Mouse (Mus musculus) MEL (cell line): ENCODE data around the gene Pip5k1c. TPM values are rescaled to one million over a fixed set of nuclear protein-coding genes. Genes with fewer than 3 reads are reported as not detected.

ENCODE experiments used
- DNase-seq: peaks from one replicate; pipeline ENCODE4 v3.0.0; 2011; ENCODE audit warnings: low read depth, low spot score
- H3K27ac ChIP-seq: 2 replicates; pipeline ENCODE4 v1.5.1; 2012; ENCODE audit warnings: low read depth, mild to moderate bottlenecking, control low read depth, low read length, moderate library complexity; ENCODE audit not compliant: control insufficient read depth
- H3K27me3 ChIP-seq, 2 experiments: fragments of 150-350 bp in 1 of 2; sonication (generic) in 1 of 2; 2 replicates each; pipeline ENCODE4 v1.6.1; 2012; ENCODE audit warnings: low read length in 2 of 2, mild to moderate bottlenecking in 2 of 2, improper control_type of control experiment in 1 of 2, moderate library complexity in 1 of 2; ENCODE audit not compliant: insufficient read depth in 2 of 2, control insufficient read depth in 1 of 2
- H3K36me3 ChIP-seq, 2 experiments: 2 replicates each; pipeline ENCODE4 v1.6.1; 2012 to 2014; ENCODE audit warnings: low read length in 2 of 2, improper control_type of control experiment in 1 of 2, inconsistent platforms in 1 of 2, mild to moderate bottlenecking in 1 of 2; ENCODE audit not compliant: insufficient read depth in 2 of 2, control insufficient read depth in 1 of 2
- H3K4me1 ChIP-seq, 2 experiments: fragments of 150-350 bp in 1 of 2; sonication (generic) in 1 of 2; 2 replicates each; pipeline ENCODE4 v1.6.1; 2012; ENCODE audit warnings: low read length in 2 of 2, improper control_type of control experiment in 1 of 2, mild to moderate bottlenecking in 1 of 2; ENCODE audit not compliant: insufficient read depth in 2 of 2, control insufficient read depth in 1 of 2
- H3K4me3 ChIP-seq, 2 experiments: fragments of 150-350 bp in 1 of 2; sonication (generic) in 1 of 2; 2 replicates each; pipeline ENCODE4 v1.5.1; 2012; ENCODE audit warnings: low read depth in 2 of 2, low read length in 2 of 2, mild to moderate bottlenecking in 2 of 2, moderate library complexity in 2 of 2, control low read depth in 1 of 2, improper control_type of control experiment in 1 of 2; ENCODE audit not compliant: control insufficient read depth in 1 of 2, insufficient read depth in 1 of 2
- H3K79me2 ChIP-seq: 2 replicates; pipeline ENCODE4 v1.6.1; 2012; ENCODE audit warnings: mild to moderate bottlenecking, low read length, moderate library complexity; ENCODE audit not compliant: control insufficient read depth, poor library complexity, insufficient read depth
- H3K9ac ChIP-seq: 2 replicates; pipeline ENCODE4 v1.6.1; 2012; ENCODE audit warnings: low read depth, mild to moderate bottlenecking, control low read depth, low read length, moderate library complexity; ENCODE audit not compliant: control insufficient read depth, poor library complexity, severe bottlenecking
- H3K9me3 ChIP-seq: fragments of 150-350 bp; sonication (generic); replicated peaks from 2 replicates; pipeline ENCODE4 v1.6.1; 2012; ENCODE audit warnings: mild to moderate bottlenecking, low read length, improper control_type of control experiment, moderate library complexity; ENCODE audit not compliant: insufficient read depth
- CHD1 ChIP-seq: IDR thresholded peaks from 2 replicates; pipeline ENCODE4 v1.6.1; 2012; ENCODE audit warnings: low read depth, mild to moderate bottlenecking, inconsistent platforms, low read length, improper control_type of control experiment
- ETS1 ChIP-seq: IDR thresholded peaks from 2 replicates; pipeline ENCODE4 v1.6.1; 2012; ENCODE audit warnings: low read depth, mild to moderate bottlenecking, inconsistent platforms, low read length, improper control_type of control experiment, moderate library complexity
- MAFK ChIP-seq: IDR thresholded peaks from 2 replicates; pipeline ENCODE4 v1.6.1; 2011; ENCODE audit warnings: low read depth, mild to moderate bottlenecking, low read length, improper control_type of control experiment, borderline replicate concordance
- MAX ChIP-seq: IDR thresholded peaks from 2 replicates; pipeline ENCODE4 v1.6.1; 2011; ENCODE audit warnings: low read length, improper control_type of control experiment
- MAZ ChIP-seq: IDR thresholded peaks from 2 replicates; pipeline ENCODE4 v1.6.1; 2012; ENCODE audit warnings: low read depth, mild to moderate bottlenecking, inconsistent platforms, low read length, improper control_type of control experiment
- MXI1 ChIP-seq: IDR thresholded peaks from 2 replicates; pipeline ENCODE4 v1.6.1; 2011; ENCODE audit warnings: mild to moderate bottlenecking, low read depth, low read length, improper control_type of control experiment
- MYB ChIP-seq: IDR thresholded peaks from 2 replicates; pipeline ENCODE4 v1.6.1; 2011; ENCODE audit warnings: mild to moderate bottlenecking, low read depth, low read length, improper control_type of control experiment
- NRF1 ChIP-seq: IDR thresholded peaks from 2 replicates; pipeline ENCODE4 v1.6.1; 2014; ENCODE audit warnings: low read depth, mild to moderate bottlenecking, inconsistent platforms, low read length, improper control_type of control experiment, moderate library complexity; ENCODE audit not compliant: poor library complexity, insufficient read depth, severe bottlenecking
- POLR2AphosphoS2 ChIP-seq: IDR thresholded peaks from 2 replicates; pipeline ENCODE4 v1.6.1; 2011; ENCODE audit warnings: low read length, improper control_type of control experiment
- POLR2AphosphoS5 ChIP-seq: IDR thresholded peaks from 2 replicates; pipeline ENCODE4 v1.6.1; 2012; ENCODE audit warnings: low read depth, borderline replicate concordance, mild to moderate bottlenecking, inconsistent platforms, low read length, moderate library complexity, mixed read lengths
- RAD21 ChIP-seq: IDR thresholded peaks from 2 replicates; pipeline ENCODE4 v1.6.1; 2011; ENCODE audit warnings: mild to moderate bottlenecking, low read depth, low read length, improper control_type of control experiment
- SMC3 ChIP-seq: IDR thresholded peaks from 2 replicates; pipeline ENCODE4 v1.6.1; 2011; ENCODE audit warnings: low read depth, low read length, improper control_type of control experiment
- TAL1 ChIP-seq: IDR thresholded peaks from 2 replicates; pipeline ENCODE4 v1.6.1; 2012; ENCODE audit warnings: mild to moderate bottlenecking, inconsistent platforms, low read length, moderate library complexity, mixed read lengths
- TCF12 ChIP-seq: IDR thresholded peaks from 2 replicates; pipeline ENCODE4 v1.6.1; 2014; ENCODE audit warnings: low read depth, mild to moderate bottlenecking, inconsistent platforms, low read length, improper control_type of control experiment, moderate library complexity
- UBTF ChIP-seq: IDR thresholded peaks from 2 replicates; pipeline ENCODE4 v1.6.1; 2012; ENCODE audit warnings: low read depth, mild to moderate bottlenecking, inconsistent platforms, low read length, improper control_type of control experiment, moderate library complexity, borderline replicate concordance; ENCODE audit not compliant: insufficient read depth
- USF2 ChIP-seq, 2 experiments: IDR thresholded peaks; 2 replicates each; pipeline ENCODE4 v1.6.1; 2011 to 2012; ENCODE audit warnings: improper control_type of control experiment in 2 of 2, low read length in 2 of 2, borderline replicate concordance in 1 of 2, inconsistent platforms in 1 of 2, low read depth in 1 of 2, mild to moderate bottlenecking in 1 of 2; ENCODE audit not compliant: insufficient read depth in 1 of 2
- ZC3H11A ChIP-seq: IDR thresholded peaks from 2 replicates; pipeline ENCODE4 v1.6.1; 2012; ENCODE audit warnings: low read depth, mild to moderate bottlenecking, inconsistent platforms, low read length, improper control_type of control experiment
- ZKSCAN1 ChIP-seq: IDR thresholded peaks from 2 replicates; pipeline ENCODE4 v1.6.1; 2012; ENCODE audit warnings: low read depth, mild to moderate bottlenecking, inconsistent platforms, low read length, improper control_type of control experiment, moderate library complexity
- ZMIZ1 ChIP-seq: IDR thresholded peaks from 2 replicates; pipeline ENCODE4 v1.6.1; 2012; ENCODE audit warnings: low read depth, mild to moderate bottlenecking, inconsistent platforms, low read length, improper control_type of control experiment, moderate library complexity
- polyA plus RNA-seq, 2 experiments: library from polyadenylated mRNA; stranded (reverse) in 1 of 2; unstranded in 1 of 2; fragments of >175 nt in 1 of 2; fragments of >200 nt in 1 of 2; gene quantifications; 2 replicates each; pipeline versions ENCODE4 v1.2.1 to v1.2.4; 2012; ENCODE audit warnings: low replicate concordance in 2 of 2, low read depth in 1 of 2; ENCODE audit not compliant: insufficient read length in 2 of 2, insufficient read depth in 1 of 2, missing spikeins in 1 of 2
- total RNA-seq: library from RNA; depleted of rRNA; stranded (reverse); fragments of 300-350 nt; gene quantifications from 2 replicates; pipeline ENCODE4 v1.2.3, GENCODE M21; 2012

Gene Pip5k1c
- total and polyA plus RNA-seq, 3 experiments = 14.4 to 40.5 TPM; not detected in 1

DNA sequence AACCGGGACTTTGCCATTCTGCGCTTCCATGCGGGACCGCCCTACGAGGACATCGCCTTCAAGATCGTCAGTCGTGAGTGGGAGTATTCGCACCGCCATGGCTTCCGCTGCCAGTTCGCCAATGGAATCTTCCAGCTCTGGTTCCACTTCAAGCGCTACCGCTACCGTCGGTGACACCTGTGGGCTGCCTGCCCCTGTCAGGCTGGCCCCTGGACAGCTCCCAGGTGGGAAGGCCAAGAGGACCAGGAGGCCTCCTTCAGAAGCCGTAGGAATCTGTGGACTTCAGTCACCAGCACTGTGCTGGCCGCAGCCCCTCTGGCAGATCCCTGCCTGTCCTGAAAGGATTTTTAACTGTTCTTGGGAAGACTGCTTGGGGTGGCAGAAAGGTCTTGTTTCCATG lies 33.0 kb downstream of the Pip5k1c start:
- DNase-seq = no peak
- Histone ChIP-seq H3K27ac (no peak overlapping the region), H3K9me3 (no peaks in the 10 kb centered on the region), H3K4me1 (peaks cover 0 to 4% of the 10 kb centered on the region in 2 experiments; a peak in 2 of 4 replicates), H3K79me2 (peaks cover 20% of the 10 kb centered on the region), H3K9ac (no peak overlapping the region), H3K27me3 (no peaks in the 10 kb centered on the region), H3K36me3 (peaks cover 2 to 4% of the 10 kb centered on the region in 2 experiments; a peak in 2 of 4 replicates), H3K4me3 (no peak overlapping the region)
- TF ChIP-seq POLR2AphosphoS2 (no peak), MAX (no peak), NRF1 (no peak), CHD1 (no peak)

GRCm38 (mm10) chr10:81326858-81327257 lies 34.1 kb downstream of the Pip5k1c start:
- H3K9ac ChIP-seq = no peak overlapping the region
- no peak overlapping the region for H3K4me3 ChIP-seq
- peaks cover 0 to 1% of the 10 kb centered on the region in 2 experiments; a peak in 2 of 4 replicates for H3K4me1 ChIP-seq
- no peaks in the 10 kb centered on the region for H3K9me3 ChIP-seq
- H3K79me2 ChIP-seq = peaks cover 10% of the 10 kb centered on the region
- no peak for DNase-seq
- H3K27me3 ChIP-seq = no peaks in the 10 kb centered on the region
- H3K36me3 ChIP-seq = peaks cover 2 to 3% of the 10 kb centered on the region in 2 experiments; a peak in 2 of 4 replicates
- TF ChIP-seq MAX = no peak
- TF ChIP-seq POLR2AphosphoS2 = no peak
- TF ChIP-seq ZMIZ1 = no peak
- no peak for TF ChIP-seq CHD1
- TF ChIP-seq RAD21 = no peak
- TF ChIP-seq MXI1 = no peak
- no peak for TF ChIP-seq UBTF
- H3K27ac ChIP-seq = no peak overlapping the region

DNA sequence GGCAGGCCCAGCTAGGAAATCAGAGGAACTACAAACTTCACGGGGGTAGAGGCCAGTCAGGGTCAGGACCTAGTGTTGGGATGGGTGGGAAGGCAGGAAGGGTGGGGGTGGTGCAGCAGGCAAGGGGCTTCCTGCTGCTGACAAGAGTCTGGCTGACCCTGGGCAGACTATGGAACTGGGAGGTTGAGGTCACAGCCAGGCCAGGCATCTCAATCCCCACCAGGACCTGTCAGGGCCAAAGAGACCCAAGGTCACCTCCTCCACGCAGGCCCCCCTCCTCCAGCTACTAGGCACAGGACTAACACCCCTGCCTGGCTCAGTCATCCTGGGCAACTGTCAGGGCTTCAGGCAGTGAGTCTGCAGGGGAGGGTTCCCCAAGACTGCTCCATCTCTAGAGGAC lies 35.2 kb downstream of the Pip5k1c start:
- 0 out of 4 replicates have a peak, but pooled peaks cover 0 to 2% of the 10 kb centered on the region in 2 experiments for H3K36me3 ChIP-seq
- no peak for TF ChIP-seq TCF12
- TF ChIP-seq MAZ = no peak
- no peak for TF ChIP-seq ZKSCAN1
- no peak for TF ChIP-seq POLR2AphosphoS2
- no peak for TF ChIP-seq MXI1
- TF ChIP-seq POLR2AphosphoS5 = no peak
- no peak for TF ChIP-seq RAD21
- TF ChIP-seq ETS1 = no peak
- TF ChIP-seq TAL1 = no peak
- no peak for TF ChIP-seq UBTF
- no peak for TF ChIP-seq USF2 (IDR thresholded peaks at IDR 0.05; ENCODE audit: borderline replicate concordance in 1 of 2, insufficient read depth in 1 of 2, low read depth in 1 of 2, low read length in 2 of 2)
- no peak for TF ChIP-seq MAFK
- TF ChIP-seq SMC3 = no peak
- TF ChIP-seq MYB = no peak
- TF ChIP-seq ZC3H11A = no peak

More for the DNA sequence above, 35.2 kb downstream of the Pip5k1c start:
- Histone ChIP-seq H3K4me3 (no peak overlapping the region), H3K9ac (no peak overlapping the region), H3K79me2 (peaks cover 1% of the 10 kb centered on the region), H3K27ac (no peak overlapping the region), H3K4me1 (no peaks in the 10 kb centered on the region), H3K9me3 (no peaks in the 10 kb centered on the region), H3K27me3 (no peaks in the 10 kb centered on the region)
- DNase-seq = no peak
